Mouse (Mus musculus) G1E-ER4 (cell line): ENCODE data around the gene Sdhaf4. TPM values are rescaled to one million over a fixed set of nuclear protein-coding genes. Genes with fewer than 3 reads are reported as not detected.

Experiments
- GATA1 ChIP-seq: IDR thresholded peaks from one replicate; pipeline ENCODE4 v1.8.0; 2012; ENCODE audit warnings: low read length, inconsistent platforms
- polyA plus RNA-seq: library from polyadenylated mRNA; stranded (reverse); fragments of >175 nt; gene quantifications from 2 replicates; pipeline ENCODE4 v1.2.3, GENCODE M21; 2012

Gene Sdhaf4
- 0.94 and 1.3 TPM in 2 replicates for polyA plus RNA-seq

DNA sequence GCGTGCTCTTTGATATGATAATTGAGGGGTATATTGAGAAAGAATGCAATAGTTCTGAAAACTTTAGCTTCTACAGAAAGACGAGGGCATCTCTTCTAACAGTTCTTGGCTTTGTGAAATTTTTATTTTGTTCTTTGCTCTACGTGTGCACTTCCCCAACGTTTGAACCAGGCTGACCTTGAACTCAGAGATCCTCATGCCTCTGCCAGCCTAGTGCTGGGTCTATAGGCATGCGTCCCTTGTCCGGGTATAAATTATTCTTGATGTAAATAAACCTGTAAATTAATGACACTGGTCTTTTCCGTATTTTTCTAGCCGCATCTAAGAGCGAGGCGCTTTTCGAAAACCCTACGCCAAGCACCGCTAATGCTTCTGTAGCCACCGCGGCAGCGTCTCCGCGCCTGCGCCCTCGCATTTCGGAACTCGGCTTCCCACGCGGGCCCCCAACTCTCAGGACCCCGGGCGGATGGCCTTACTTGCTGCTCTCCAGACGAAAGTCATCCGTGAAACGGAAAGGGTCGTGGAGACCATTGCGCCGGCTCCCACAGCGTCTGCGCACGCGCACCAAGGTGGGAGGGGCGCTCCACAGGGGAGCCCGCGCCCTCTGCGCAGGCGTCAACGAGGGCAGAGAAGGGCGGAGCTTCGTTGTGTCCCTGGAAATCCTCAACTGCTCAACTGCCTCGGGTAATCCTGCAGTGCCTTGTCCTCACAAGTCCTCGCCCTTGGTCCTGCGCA is at the start of gene Sdhaf4:
TSS of gene Sdhaf4 (minus strand) at position 587 of the 735 bp plus-strand sequence.
- TF ChIP-seq GATA1, result no peak

DNA sequence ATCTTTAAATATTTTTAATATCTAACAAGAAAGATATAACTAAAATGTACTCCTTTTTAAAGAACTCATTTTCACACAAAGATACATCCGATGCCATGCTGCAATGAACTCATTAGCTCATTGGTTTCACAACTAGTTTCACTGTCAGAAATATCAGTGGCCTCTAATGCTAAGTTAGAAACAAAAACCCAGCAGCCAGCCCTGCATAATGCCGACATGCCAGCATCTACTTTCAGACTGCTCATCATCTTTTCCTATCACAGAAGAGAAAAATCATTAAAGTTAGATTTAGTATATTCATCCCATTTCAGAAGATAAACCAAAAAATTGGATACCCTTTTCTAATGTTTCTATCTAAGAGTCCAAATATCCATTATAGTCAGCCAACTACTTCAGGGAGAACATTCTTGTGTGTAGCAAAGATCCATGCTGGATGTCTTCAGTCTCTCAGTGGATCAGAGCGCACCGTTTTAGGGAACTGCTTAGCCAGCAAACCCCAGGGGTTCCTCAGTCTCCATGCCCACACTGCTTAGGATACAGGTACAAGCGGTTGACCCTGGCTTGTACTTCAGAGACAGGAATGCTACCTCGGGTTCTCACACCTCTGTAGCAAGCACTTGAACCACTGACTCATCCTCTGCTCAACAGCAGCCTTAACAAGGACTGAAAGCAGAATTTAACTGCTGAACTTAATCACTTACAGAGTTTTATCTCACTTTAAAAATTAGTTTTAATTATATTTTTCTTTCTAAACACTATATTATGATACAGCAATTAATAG is 41.5 kb upstream of the Sdhaf4 start:
- no peak for TF ChIP-seq GATA1

DNA sequence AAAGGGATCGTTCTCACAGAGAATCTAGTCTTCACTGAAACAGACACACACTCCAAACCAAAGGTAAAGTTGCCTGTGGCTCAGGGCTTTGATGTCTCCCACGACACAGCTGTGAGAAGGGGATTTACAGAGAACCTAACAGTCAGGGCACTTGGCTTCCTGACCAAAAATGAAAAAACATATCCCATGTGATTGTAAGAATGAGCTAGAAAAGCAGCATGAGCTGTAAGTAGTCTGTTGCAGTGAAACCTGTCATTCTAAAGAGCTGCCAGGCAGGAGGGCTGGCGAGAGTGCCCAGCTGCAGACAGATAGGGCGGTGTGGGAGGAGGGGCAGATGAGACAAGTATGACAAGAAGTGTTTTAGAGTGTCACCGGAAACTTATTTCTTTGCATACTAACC is 40.2 kb upstream of the Sdhaf4 start:
- no peak for TF ChIP-seq GATA1

GRCm38 (mm10) chr1:24043007-24043406 is 37.6 kb upstream of the Sdhaf4 start:
- TF ChIP-seq GATA1, result no peak

GRCm38 (mm10) chr1:24033759-24034423 is 28.4 kb upstream of the Sdhaf4 start:
- no peak for TF ChIP-seq GATA1

GRCm38 (mm10) chr1:24010821-24011220 is 5.4 kb upstream of the Sdhaf4 start:
- TF ChIP-seq GATA1, result no peak

GRCm38 (mm10) chr1:24010016-24010415 is 4.6 kb upstream of the Sdhaf4 start:
- no peak for TF ChIP-seq GATA1

DNA sequence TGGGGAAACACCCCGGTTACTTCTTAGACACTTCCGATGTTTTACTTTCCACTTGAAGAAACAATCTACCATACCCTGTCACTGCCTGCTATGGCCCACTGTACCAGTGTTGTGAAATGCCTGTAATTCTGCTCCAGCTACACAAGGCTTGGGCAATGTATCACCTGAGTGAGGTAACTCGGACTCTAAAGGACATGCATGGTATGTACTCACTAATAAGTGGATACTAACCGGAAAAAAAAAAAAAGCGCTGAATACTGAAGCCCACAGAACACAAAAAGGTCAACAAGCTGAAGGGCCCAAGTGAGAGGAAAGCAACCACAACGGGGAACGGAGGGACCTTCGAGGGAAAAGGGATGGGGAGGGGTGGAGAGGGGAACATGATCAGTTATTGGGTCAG is 2.2 kb upstream of the Sdhaf4 start:
- no peak for TF ChIP-seq GATA1

GRCm38 (mm10) chr1:23999318-23999717 is 6.1 kb downstream of the Sdhaf4 start:
- TF ChIP-seq GATA1, result no peak

DNA sequence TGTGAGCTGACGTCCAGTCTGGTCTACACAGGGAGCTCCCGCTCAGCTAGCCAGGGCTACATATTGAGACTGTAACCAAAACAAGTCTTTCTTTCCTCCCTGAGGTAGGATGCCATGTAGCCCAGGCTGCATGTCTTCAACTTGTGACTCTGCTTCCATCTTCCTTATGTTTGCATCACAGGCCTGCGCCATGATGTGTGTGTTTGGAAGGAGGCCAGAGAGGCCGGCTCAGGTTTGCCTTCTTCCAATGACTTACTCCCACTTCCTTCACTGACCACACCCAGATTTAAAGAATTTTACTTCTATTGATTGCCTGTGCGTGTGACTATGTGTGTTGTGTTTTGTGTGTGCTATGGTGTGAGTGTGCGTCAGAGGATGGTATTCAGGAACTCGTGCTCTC is 6.6 kb downstream of the Sdhaf4 start:
- TF ChIP-seq GATA1, result no peak

- TF ChIP-seq GATA1, result no peak
Observed at GRCm38 (mm10) chr1:23998120-23998810, 7.2 kb downstream of the Sdhaf4 start.

DNA sequence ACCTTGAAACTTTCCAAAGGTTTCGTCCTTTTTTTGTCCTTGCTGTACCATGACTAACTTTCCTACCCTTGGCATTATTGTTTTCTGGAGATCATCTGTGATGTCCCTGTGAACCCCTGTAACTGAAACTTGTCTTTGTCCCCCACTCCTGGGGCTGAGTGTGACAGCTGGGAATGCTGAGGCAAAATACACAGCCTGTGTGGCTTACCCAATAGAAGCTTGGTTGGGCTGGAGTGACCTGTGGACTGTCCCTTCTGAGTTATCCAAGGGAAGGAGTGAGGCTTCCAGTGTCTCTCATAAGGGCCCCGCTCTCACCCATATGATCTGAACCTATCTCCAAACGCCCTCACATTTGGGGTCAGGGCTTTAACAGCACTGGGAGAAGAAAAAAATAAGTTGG is 8.0 kb downstream of the Sdhaf4 start:
- TF ChIP-seq GATA1, result no peak

DNA sequence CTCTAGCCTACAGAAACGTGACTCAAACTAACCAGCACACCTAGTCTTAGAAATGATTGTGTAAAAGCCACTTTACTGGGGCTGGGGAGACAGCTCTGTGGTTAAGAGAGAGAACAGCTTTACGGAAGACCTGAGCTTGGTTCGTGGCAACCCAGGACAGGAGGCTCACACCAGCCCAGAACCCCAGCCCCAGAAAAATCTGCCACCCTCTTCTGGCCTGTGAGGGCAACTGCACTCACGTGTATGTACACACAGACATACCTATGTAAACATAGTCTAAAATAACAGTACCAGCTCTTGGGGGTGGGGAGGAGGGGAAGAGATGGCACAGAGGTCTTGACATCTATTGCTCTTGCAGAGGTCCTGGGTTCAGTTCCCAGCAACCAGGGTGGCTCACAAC is 10.0 kb downstream of the Sdhaf4 start:
- no peak for TF ChIP-seq GATA1

GRCm38 (mm10) chr1:23983118-23983517 is 22.3 kb downstream of the Sdhaf4 start:
- TF ChIP-seq GATA1, result no peak

GRCm38 (mm10) chr1:23978281-23978680 is 27.2 kb downstream of the Sdhaf4 start:
- no peak for TF ChIP-seq GATA1

DNA sequence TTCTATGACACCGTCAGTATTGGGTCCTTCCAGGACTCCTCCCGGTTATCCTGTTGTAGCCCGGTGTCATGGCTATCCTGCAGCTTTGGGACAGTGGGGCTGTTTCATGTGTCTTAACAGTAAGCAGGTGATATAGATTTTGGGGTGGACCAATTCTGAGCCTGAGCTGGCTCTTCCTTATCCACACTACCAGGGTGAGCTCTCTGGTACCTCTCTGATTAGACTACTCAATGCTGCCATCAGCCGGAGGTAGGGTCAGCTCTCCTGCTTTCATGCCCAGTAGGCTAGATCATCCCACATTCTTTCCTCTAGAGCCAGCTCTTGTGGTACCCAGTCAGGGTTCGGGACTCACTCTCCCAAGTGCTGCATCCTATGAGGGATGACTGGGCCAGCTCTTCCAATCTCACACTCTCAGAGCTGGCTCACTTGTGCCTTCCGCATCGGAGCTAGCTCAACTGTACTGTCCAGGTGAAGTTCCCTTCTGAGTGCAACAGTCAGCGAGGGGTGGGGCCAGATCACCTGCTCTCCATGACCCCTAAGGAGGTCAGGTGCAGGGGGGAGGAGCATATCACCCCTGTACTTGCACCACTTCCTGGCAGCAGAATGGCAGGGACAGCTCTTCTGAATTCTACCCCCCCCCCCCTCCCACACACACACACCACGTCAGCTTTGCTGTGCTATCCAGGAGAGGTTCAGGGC is 37.3 kb downstream of the Sdhaf4 start:
- TF ChIP-seq GATA1, result no peak
